Mouse (Mus musculus) hindbrain, embryonic 13.5 days (tissue): ENCODE results near the gene Spata45. TPM values are rescaled to one million over a fixed set of nuclear protein-coding genes. Genes with fewer than 3 reads are reported as not detected.

Experiments
- ATAC-seq: fragments of 200-750 bp; cut with Nextera tagmentation; 2 replicates; pipeline ENCODE4 v1.8.0; 2017; ENCODE audit warnings: moderate TSS enrichment; ENCODE audit not compliant: low FRiP score
- H3K27ac ChIP-seq: fragments of 300-500 bp; sonication (generic); 2 replicates; pipeline ENCODE4 v1.5.1; 2015; ENCODE audit warnings: inconsistent platforms, mild to moderate bottlenecking, moderate library complexity
- H3K27me3 ChIP-seq: fragments of 300-500 bp; sonication (generic); 2 replicates; pipeline ENCODE4 v1.6.1; 2015; ENCODE audit warnings: mild to moderate bottlenecking, inconsistent platforms
- H3K36me3 ChIP-seq: fragments of 300-500 bp; sonication (generic); 2 replicates; pipeline ENCODE4 v1.6.1; 2015; ENCODE audit warnings: mild to moderate bottlenecking, inconsistent platforms
- H3K4me1 ChIP-seq: fragments of 300-500 bp; sonication (generic); replicated peaks from 2 replicates; pipeline ENCODE4 v1.6.1; 2015; ENCODE audit warnings: inconsistent platforms
- H3K4me2 ChIP-seq: fragments of 300-500 bp; sonication (generic); 2 replicates; pipeline ENCODE4 v1.6.1; 2015; ENCODE audit warnings: inconsistent platforms, mild to moderate bottlenecking, moderate library complexity
- H3K4me3 ChIP-seq: fragments of 300-500 bp; sonication (generic); 2 replicates; pipeline ENCODE4 v1.5.1; 2015; ENCODE audit warnings: mild to moderate bottlenecking, inconsistent platforms
- H3K9ac ChIP-seq: fragments of 300-500 bp; sonication (generic); 2 replicates; pipeline ENCODE4 v1.6.1; 2015; ENCODE audit warnings: mild to moderate bottlenecking, inconsistent platforms
- H3K9me3 ChIP-seq: fragments of 300-500 bp; sonication (generic); 2 replicates; pipeline ENCODE4 v1.6.1; 2016; ENCODE audit warnings: inconsistent platforms
- WGBS: fragments of 180-500 bp; shearing (Covaris S2); methylation state at CpG from one replicate; pipeline ENCODE4 v1.1.7; 2015; 5-methylcytosine and 5-hydroxymethylcytosine counted together
- polyA plus RNA-seq: library from polyadenylated mRNA; unstranded; fragments of >200 nt; fragmentation: Nextera tagmentation; extraction: Ambion mirVana; gene quantifications from 2 replicates; pipeline ENCODE4 v1.2.1, GENCODE M21; 2015

Spata45 gene
- polyA plus RNA-seq, 1 experiment from 2014 or later = not detected

DNA sequence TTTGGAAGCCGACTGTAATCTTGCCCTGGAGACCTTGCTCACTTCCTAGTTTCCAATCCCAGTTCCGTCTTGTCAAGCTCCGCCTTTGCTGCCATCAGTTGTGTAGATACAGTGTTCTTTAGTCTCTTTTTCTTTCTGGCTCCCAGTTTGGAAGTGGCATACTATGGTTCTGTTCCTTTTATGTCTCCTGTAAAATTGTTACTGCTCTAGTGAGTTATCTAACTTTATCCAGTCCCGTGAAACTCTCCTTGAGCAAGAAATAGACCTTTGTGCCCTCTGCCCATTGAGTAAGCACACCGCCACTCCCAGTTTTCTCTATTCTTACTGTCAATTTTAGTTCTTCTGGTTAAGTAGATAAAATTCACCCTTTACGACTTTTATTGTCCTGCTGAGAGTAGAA is 35.2 kb downstream of the Spata45 start:
- Histone ChIP-seq H3K27me3 (no peaks in the 10 kb centered on the region), H3K9me3 (no peaks in the 10 kb centered on the region), H3K36me3 (peaks cover 17% of the 10 kb centered on the region), H3K4me3 (no peak overlapping the region), H3K4me2 (no peak overlapping the region), H3K9ac (no peak overlapping the region), H3K27ac (no peak overlapping the region), H3K4me1 (no peaks in the 10 kb centered on the region)
- no peak for ATAC-seq
- WGBS = 93% methylated on average over 6 of the region's 6 CpGs

DNA sequence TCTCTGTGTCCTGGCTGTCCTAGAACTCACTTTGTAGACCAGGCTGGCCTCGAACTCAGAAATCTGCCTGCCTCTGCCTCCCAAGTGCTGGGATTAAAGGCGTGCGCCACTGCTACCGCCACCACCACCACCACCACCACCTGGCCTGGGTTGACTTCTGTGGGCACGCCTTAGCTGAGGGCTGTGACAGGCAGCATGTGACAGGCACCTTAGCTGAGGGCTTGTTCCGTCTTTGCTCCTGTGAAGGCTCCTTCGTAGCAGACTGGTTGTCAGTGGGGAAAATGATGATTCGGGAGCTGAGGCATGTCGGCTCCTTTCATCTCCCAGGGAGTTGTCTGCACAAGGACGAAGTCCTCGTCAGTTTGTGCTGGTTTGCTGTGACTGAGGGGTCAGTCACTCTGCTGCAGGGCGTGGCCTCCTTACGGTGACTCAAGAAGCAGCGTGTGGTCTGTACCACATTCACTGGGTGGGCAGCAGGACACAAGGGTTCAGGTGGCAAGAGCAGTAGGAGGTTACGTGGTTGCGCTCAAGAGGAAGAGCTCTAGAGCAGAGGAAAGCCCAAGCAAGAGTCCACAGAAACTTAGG is 36.0 kb downstream of the Spata45 start:
- WGBS = 93% methylated on average over 16 of the region's 16 CpGs
- Histone ChIP-seq H3K4me3 (no peak overlapping the region), H3K36me3 (peaks cover 22% of the 10 kb centered on the region), H3K9ac (no peak overlapping the region), H3K27ac (no peak overlapping the region), H3K4me2 (no peak overlapping the region), H3K27me3 (no peaks in the 10 kb centered on the region), H3K9me3 (no peaks in the 10 kb centered on the region), H3K4me1 (no peaks in the 10 kb centered on the region)
- no peak for ATAC-seq

DNA sequence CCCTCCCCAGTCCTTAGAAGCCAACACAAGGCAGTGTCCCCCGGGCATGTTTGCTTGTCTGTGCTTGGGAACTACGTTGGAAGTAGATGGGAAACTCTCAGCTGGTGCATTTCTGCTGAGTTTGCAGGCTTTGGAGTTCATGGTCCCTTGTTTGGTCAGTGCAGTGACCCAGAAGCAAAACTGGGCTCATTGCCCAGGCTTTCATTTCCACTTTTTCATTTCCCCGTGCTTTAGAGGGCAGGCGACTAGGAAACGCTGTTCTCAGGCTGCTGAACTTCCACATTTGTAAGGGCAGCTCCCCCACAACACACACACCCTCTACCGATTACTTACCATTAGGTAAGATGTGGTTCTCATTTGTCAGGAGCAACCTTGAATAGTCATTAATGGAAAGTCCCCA is 36.6 kb downstream of the Spata45 start:
- H3K9ac ChIP-seq = no peak overlapping the region
- no peak for ATAC-seq
- no peak overlapping the region for H3K27ac ChIP-seq
- H3K4me1 ChIP-seq = no peaks in the 10 kb centered on the region
- 83% methylated on average over 6 of the region's 6 CpGs for WGBS
- no peaks in the 10 kb centered on the region for H3K27me3 ChIP-seq
- H3K9me3 ChIP-seq = no peaks in the 10 kb centered on the region
- peaks cover 26% of the 10 kb centered on the region for H3K36me3 ChIP-seq
- no peak overlapping the region for H3K4me3 ChIP-seq
- H3K4me2 ChIP-seq = no peak overlapping the region

DNA sequence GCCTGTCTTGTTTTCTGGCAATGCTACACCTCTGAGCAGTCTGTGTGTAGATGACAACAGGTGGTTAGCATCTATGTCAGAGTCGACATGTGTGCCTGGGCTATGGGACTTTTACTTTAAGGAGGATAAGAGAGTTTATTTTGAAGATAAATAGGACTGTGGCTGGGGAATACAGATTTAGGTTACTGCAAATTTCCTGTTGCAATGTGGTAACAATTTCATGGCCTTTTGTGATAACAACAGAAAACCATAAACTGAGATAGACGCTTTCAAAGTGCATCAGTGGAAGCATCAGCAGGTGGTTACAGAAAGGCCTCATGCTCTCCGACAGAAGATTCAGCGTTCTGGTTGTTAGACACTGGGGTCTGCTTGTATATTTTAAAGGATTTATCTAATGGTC is 37.0 kb downstream of the Spata45 start:
- peaks cover 31% of the 10 kb centered on the region for H3K36me3 ChIP-seq
- WGBS = 90% methylated on average over 4 of the region's 4 CpGs

DNA sequence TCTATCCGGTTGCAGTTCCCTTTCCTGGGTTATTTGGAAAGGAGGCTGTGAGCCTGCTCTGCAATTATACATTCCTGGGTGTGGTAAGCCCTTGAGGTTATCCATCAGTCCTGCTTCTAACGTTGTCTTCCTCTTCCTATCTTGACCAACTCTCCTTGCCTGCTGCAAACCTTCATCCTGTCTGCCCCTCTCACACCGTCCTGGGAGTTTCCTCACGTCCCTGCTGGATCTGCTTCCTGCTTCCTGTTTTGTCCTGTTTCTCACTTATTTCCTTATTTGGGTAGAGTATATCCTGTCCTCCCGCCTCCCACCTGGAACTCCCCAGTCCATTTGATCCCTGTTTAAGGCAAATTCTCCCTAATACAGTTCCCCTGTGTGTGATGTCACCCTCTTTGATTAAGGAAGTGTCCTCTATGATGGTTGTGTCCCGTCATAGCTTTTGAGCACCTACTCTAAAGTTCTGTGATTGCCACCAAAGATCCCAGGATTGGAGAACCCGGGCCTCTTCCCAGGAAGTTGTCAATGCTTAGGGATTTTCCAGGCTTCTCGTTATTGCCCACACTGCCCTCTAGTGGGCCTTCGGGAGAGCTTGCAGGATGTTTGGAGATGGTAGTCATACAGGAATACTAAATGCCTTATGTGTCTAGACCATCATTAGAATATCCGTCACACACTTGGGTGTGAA is 38.9 kb downstream of the Spata45 start:
- no peak for ATAC-seq

More for the DNA sequence above, 37.0 kb downstream of the Spata45 start:
- ATAC-seq = no peak
- Histone ChIP-seq H3K9me3 (no peaks in the 10 kb centered on the region), H3K4me2 (no peak overlapping the region), H3K27me3 (no peaks in the 10 kb centered on the region), H3K9ac (no peak overlapping the region), H3K4me1 (no peaks in the 10 kb centered on the region), H3K4me3 (no peak overlapping the region), H3K27ac (no peak overlapping the region)

DNA sequence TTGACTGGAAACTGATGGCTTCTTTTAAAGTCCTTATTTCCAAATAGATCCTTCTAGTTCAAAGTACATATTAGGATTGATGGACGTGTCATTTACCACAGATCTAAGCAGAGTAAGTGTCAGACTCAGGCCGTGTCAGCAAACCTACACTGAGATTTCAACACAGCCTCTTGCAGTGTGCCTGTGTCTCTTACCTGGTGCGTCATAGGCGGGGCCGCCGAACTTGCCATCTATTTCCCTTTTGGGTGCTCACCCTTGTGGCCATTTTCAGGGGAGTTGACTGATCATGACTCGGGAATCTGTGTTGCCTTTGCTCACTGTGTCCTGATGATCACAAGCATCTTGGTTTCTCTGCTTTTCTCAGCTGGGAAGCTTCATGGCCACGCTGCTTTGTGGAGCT is 46.8 kb downstream of the Spata45 start:
- Histone ChIP-seq H3K9me3 (no peaks in the 10 kb centered on the region), H3K27me3 (no peaks in the 10 kb centered on the region), H3K4me1 (no peaks in the 10 kb centered on the region), H3K4me3 (no peak overlapping the region), H3K27ac (no peak overlapping the region), H3K9ac (no peak overlapping the region), H3K4me2 (no peak overlapping the region), H3K36me3 (peaks cover 16% of the 10 kb centered on the region)
- WGBS = 94% methylated on average over 8 of the region's 8 CpGs
- no peak for ATAC-seq

More for the DNA sequence above, 38.9 kb downstream of the Spata45 start:
- Histone ChIP-seq H3K9ac (no peak overlapping the region), H3K4me1 (no peaks in the 10 kb centered on the region), H3K36me3 (peaks cover 30% of the 10 kb centered on the region), H3K4me3 (no peak overlapping the region), H3K4me2 (no peak overlapping the region), H3K27ac (no peak overlapping the region), H3K27me3 (no peaks in the 10 kb centered on the region), H3K9me3 (no peaks in the 10 kb centered on the region)
- 68% methylated on average over 10 of the region's 10 CpGs for WGBS

DNA sequence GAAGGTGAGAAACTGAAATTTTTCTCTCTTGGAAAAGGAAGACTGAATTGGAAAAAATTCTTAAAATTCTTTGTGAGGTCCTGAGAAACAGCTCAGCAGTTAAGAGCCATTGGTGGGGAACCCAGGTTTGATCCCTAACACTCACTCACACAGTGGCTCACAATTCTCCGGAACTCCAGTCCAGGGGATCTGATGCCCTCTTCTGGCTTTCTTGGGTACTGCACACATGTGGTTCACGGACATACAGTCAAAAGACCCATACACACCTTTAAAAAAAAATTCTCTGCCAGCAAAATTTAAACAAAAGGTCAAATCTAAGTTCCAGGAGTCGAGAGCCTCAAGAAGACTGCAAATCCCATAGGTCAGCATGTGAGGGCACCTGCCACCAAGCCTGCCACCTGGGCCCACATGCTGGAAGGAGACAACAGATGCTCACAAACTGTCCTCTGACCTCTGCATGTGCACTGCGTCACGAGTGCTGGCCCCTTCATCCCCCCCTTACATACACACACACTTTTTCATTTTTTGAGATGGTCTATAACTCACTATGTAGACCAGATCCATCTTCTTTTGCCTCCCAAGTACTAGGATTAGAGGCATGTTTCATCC is 48.6 kb downstream of the Spata45 start:
- Histone ChIP-seq H3K4me3 (no peak overlapping the region), H3K27ac (no peak overlapping the region), H3K9me3 (no peaks in the 10 kb centered on the region), H3K36me3 (peaks cover 12% of the 10 kb centered on the region), H3K9ac (no peak overlapping the region), H3K27me3 (no peaks in the 10 kb centered on the region), H3K4me2 (no peak overlapping the region), H3K4me1 (no peaks in the 10 kb centered on the region)
- 70% methylated on average over 5 of the region's 5 CpGs for WGBS
- ATAC-seq = no peak

DNA sequence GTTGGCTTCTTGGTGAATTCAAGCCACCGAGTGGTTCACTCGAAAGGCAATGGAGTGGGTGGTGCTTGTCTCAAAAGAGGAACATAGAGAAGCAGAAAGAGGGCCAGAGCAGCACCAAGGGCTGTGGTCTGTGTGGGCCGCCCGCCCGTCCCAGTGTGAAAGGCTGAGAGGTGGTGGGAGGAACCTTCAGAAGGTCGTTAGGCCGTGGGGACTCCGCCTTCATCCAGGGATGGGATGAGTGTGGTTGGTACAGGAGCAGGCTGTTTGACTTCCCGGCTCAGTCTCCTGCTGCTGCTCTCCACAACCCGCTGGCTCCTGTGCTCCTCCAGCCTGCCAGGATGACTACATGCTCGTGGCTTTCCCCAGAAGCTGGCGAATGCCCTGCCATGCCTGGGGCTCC is 49.2 kb downstream of the Spata45 start:
- ATAC-seq = no peak
- H3K27me3 ChIP-seq = no peaks in the 10 kb centered on the region
- no peak overlapping the region for H3K9ac ChIP-seq
- 78% methylated on average over 12 of the region's 12 CpGs for WGBS
- H3K36me3 ChIP-seq = peaks cover 12% of the 10 kb centered on the region
- H3K4me3 ChIP-seq = no peak overlapping the region
- no peak overlapping the region for H3K27ac ChIP-seq
- no peaks in the 10 kb centered on the region for H3K4me1 ChIP-seq
- H3K4me2 ChIP-seq = no peak overlapping the region
- no peaks in the 10 kb centered on the region for H3K9me3 ChIP-seq

DNA sequence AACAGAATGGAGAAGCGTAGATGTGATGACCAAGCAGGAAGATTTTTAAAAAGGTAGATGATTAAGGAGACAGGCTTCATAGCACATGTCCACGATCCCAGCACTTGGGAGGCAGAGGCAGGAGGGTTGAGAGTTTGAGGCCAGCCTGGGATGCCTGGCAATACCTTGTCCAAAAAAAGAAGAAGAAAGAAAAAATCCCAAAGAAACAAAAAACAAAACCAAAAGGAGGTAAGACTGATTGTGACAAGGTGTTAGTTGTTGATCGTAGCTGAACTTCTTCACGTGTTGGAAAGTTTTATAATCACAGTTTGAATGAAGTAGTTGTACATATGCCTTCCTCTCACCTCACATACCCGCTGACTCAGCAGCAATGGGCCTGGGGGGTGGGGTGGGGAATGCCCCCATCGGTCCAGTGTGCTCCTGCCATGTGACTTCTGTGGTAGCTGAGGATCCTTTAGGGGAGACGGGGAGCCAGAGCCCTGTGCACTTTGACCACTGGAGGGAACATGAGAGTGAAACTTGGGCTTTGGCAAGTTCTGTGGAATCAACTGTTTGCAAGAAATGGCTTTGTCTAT is 50.0 kb downstream of the Spata45 start:
- peaks cover 12% of the 10 kb centered on the region for H3K36me3 ChIP-seq
- H3K4me1 ChIP-seq = no peaks in the 10 kb centered on the region
- no peaks in the 10 kb centered on the region for H3K27me3 ChIP-seq
- H3K27ac ChIP-seq = no peak overlapping the region
- H3K4me3 ChIP-seq = no peak overlapping the region
- no peaks in the 10 kb centered on the region for H3K9me3 ChIP-seq
- no peak overlapping the region for H3K9ac ChIP-seq
- ATAC-seq = no peak
- 90% methylated on average over 7 of the region's 7 CpGs for WGBS
- no peak overlapping the region for H3K4me2 ChIP-seq

DNA sequence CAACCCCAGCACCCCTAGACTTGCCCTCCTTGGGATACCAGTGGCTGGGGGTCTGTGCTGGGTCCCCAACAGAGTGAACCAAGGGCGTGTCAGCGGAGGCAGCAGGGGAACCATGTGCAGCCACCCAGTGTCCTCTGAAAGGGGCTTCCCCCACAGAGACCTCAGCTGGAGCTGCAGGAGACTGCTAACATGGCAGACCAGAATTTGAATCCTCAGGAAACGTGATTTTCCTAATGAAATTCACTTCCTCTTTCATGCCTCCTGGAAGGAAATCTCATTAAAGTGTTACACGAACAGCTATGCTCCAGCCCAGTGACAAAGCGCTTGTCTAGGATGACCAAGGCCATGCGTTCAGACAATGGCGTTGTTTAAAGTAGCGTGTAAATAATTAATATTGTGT is 50.5 kb downstream of the Spata45 start:
- H3K4me2 ChIP-seq = no peak overlapping the region
- H3K9ac ChIP-seq = no peak overlapping the region
- no peaks in the 10 kb centered on the region for H3K4me1 ChIP-seq
- no peak for ATAC-seq
- H3K27ac ChIP-seq = no peak overlapping the region
- H3K9me3 ChIP-seq = no peaks in the 10 kb centered on the region
- H3K27me3 ChIP-seq = no peaks in the 10 kb centered on the region
- H3K36me3 ChIP-seq = peaks cover 8% of the 10 kb centered on the region
- 75% methylated on average over 8 of the region's 8 CpGs for WGBS
- H3K4me3 ChIP-seq = no peak overlapping the region

DNA sequence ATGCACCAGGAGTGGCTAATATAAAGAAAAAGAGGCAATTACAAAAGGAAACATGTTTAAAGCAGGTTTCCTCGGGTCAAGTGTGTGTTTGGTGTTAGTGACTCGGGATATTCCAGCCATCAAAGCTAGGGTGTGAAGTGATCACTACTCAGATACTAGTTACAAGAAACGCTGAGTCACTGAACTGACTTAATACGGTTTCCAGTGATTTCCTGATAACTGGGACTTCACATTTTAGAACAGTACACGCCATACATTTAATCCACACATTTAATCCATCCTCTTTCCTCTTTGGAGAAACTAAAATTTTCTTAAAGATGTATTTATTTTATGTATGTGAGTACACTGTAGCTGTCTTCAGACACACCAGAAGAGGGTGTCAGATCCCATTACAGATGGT is 51.5 kb downstream of the Spata45 start:
- H3K4me1 ChIP-seq = no peaks in the 10 kb centered on the region
- H3K36me3 ChIP-seq = no peaks in the 10 kb centered on the region
- no peaks in the 10 kb centered on the region for H3K9me3 ChIP-seq
- H3K27me3 ChIP-seq = no peaks in the 10 kb centered on the region
- 88% methylated on average over 5 of the region's 5 CpGs for WGBS
- H3K4me2 ChIP-seq = no peak overlapping the region
- no peak overlapping the region for H3K27ac ChIP-seq
- H3K4me3 ChIP-seq = no peak overlapping the region
- no peak overlapping the region for H3K9ac ChIP-seq
- no peak for ATAC-seq

DNA sequence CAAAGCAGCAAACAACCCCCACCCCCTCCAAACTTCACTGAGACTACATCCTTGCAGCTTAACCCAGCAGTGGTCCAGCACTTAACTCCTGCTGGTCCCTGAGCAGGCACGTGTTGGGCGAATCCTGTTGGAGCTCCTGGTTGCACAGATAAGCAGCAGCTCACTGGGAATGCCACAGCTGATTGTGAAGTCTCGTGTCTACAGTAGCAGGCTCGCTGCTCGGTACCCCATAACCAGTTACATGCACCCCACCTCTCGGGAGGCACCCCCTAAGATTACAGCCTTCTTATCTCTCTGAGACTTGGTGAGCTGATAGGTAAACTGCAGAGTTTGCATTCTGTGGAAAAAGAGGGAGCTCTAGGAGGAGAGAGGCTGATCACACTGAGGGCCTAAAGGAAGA is 52.9 kb downstream of the Spata45 start:
- H3K4me3 ChIP-seq = no peak overlapping the region
- no peaks in the 10 kb centered on the region for H3K36me3 ChIP-seq
- H3K9ac ChIP-seq = no peak overlapping the region
- WGBS = 80% methylated on average over 6 of the region's 6 CpGs
- no peak overlapping the region for H3K27ac ChIP-seq
- no peaks in the 10 kb centered on the region for H3K4me1 ChIP-seq
- no peak overlapping the region for H3K4me2 ChIP-seq
- 0 out of 2 replicates have a peak, but pooled peaks cover 3% of the 10 kb centered on the region for H3K27me3 ChIP-seq
- no peak for ATAC-seq
- no peaks in the 10 kb centered on the region for H3K9me3 ChIP-seq
